Mouse (Mus musculus) left cerebral cortex, adult 18-20 months (tissue): ENCODE measurements around the gene Slc29a2. TPM values are rescaled to one million over a fixed set of nuclear protein-coding genes. Genes with fewer than 3 reads are reported as not detected.
"Not testable (repeated sequence)": the region's sequence is repeated elsewhere in the genome, so short reads cannot be mapped to it uniquely, and the experiment has no call there.

ENCODE experiments used
- DNase-seq, 2 experiments: peaks; one replicate each; pipeline ENCODE4 v3.0.0; 2021 to 2022; ENCODE audit warnings: low spot score in 2 of 2, mixed read lengths in 1 of 2
- long read RNA-seq, 2 experiments: library from polyadenylated mRNA; stranded (forward); transcript quantifications; one replicate each; pipeline ENCODE4 v2.0.0; 2021
- total RNA-seq, 2 experiments: library from RNA; stranded (reverse); gene quantifications; 2 replicates each; pipeline ENCODE4 v1.2.3; 2021

Slc29a2 gene
- total RNA-seq = 10 to 100 TPM; 13.4 to 16.4 TPM
- long read RNA-seq, experiment 1, transcript Slc29a2-204 (12 exons, 2,619 nt) = major isoform, 14 of 23 reads
- long read RNA-seq, experiment 1, partial matches to known transcripts = 2 of 23 reads
- long read RNA-seq, experiment 1, other reads (novel, unspliced or antisense) = 7 of 23 reads
- long read RNA-seq, experiment 2, transcript Slc29a2-204 (12 exons, 2,619 nt) = major isoform, 10 of 20 reads
- long read RNA-seq, experiment 2, partial matches to known transcripts = 3 of 20 reads
- long read RNA-seq, experiment 2, other reads (novel, unspliced or antisense) = 7 of 20 reads

DNA sequence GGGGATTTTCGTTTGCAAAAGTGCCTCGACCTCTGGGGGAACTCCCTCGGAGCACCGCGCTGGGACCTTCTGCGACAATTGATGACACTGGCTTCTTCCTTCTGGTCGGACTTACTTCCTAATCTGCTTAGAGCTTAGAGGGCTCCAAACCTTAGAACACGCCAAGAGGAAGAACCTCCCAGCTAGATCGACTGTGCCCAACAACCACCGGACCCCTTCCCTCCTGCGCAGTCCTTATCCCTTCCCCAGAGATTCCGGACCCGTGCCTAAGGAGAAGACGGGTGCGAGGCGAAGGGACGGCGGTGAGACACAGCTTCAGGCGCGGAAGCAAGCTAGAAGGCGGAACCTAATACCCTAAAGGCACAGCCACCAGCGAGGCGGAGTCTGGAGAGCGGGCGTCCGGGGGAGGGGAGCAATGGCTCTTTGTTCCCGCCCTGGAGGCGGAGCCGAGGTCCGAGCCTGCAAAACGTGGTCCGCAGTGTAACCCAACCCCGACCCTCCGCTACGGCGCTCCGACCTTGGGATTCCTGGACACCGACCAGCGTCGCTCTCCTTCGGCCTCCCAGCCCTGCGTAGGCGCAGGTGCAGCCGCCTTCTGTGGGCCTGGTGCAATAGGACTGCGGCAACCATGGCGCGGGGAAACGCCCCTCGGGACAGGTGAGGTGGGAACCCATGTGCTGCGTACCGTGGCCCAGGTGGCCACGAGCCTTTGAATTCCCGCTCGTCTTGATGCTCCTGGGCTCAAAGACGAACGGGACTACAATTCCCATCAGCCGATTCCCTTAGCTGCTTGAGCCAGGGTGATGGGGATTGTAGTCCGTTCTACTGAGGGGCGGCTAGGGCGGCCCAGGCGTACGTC is at the start of gene Slc29a2:
TSS of gene Slc29a2 (plus strand) at position 240 of the 859 bp plus-strand sequence.
- DNase-seq = peak; percentile 81 to 93

GRCm38 (mm10) chr19:4981767-4982166 is 41.9 kb upstream of the Slc29a2 start:
- peak in 1 of 2 experiments; percentile 64 for DNase-seq

GRCm38 (mm10) chr19:4989013-4989412 is 34.6 kb upstream of the Slc29a2 start:
- DNase-seq = peak in 1 of 2 experiments; percentile 71

- DNase-seq = peak; percentile 83 to 84
These were observed 34.0 kb upstream of the Slc29a2 start for GRCm38 (mm10) chr19:4989434-4990255.

DNA sequence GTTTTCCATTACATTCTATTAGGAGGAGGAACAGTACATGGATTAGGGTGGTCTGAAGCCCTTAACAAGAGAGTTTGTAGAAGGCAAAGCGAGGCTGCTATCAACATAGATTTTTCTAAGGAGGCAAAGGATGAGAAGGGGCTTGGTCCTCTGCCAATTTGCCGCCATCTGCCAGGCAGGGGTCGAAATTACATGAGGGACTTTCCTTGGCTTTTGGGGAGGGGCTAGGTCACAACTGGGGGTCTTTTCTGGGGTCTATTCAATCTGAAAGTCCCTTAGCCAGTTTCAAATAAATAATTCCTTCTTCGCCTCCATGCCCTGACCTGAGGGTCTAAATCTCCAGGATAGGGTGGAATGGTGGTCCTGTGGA is 33.4 kb upstream of the Slc29a2 start, which contains the start of gene Npas4:
TSS of gene Npas4 (minus strand) at position 61 of the 370 bp plus-strand sequence.
- no peak for DNase-seq

DNA sequence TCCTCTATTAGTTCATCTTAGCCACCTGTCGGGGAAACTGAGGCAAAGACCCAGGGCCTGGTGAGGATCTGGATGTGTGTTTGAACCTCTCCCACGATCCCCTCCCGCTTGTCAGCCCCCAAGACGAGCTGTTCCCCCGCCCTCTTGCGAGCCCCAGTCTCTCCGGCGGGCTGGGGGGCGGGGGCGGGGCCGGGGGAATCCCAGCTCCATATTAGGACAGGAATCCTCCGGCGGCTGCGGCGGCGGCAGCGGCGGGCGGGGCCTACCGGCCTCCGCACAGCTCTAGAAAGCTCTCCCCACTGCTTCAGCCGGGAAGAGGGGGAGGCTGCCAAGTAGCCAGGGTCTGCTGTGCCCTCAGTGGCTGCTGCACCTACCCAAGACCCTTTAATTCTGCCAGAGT is 32.9 kb upstream of the Slc29a2 start:
- peak in 1 of 2 experiments; percentile 64 for DNase-seq

DNA sequence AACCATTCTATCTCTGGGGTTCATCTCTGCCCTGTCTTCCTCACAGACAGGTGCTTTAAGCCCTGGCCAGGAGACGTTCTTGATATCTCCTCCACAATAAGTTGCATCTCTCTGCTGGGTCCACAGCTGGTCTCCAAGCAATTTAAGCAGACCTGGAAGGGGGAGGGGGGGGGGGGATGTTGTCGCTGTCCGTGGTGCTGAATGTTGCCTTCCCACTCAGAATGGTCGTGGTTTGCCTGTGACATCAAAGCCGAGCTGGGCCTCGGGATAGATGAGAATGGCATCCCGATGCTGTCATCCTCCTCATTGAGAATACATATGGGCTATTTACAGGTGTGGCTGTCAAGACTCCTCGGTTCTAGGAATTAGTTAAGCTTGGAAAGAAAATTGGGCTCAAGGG is 31.3 kb upstream of the Slc29a2 start:
- DNase-seq = no peak

DNA sequence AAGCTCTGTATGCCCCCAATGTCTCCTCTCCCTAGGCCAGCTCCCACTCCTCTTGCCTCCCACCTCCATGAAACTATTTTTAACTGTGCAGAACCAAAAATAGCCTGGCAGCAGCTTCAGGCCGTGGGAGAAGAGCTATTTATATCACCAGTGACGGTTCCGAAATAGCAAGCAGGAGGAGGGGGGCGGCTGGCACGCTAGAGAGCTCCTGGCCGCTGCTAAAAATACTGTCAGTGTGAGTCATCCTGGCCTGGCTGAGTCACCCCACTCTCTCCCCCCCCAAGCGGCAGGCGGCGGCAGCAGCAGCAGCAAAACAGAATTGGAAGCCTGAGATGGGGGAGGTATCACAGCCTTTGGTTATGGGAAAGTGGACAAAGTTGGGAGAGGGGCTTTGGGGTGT is 30.8 kb upstream of the Slc29a2 start:
- peak; percentile 83 to 89 for DNase-seq

- peak; percentile 86 to 89 for DNase-seq
These were observed 29.6 kb upstream of the Slc29a2 start for GRCm38 (mm10) chr19:4994043-4994442.

- DNase-seq = peak; percentile 72 to 77
These were observed 24.1 kb upstream of the Slc29a2 start for GRCm38 (mm10) chr19:4999445-5000140.

DNA sequence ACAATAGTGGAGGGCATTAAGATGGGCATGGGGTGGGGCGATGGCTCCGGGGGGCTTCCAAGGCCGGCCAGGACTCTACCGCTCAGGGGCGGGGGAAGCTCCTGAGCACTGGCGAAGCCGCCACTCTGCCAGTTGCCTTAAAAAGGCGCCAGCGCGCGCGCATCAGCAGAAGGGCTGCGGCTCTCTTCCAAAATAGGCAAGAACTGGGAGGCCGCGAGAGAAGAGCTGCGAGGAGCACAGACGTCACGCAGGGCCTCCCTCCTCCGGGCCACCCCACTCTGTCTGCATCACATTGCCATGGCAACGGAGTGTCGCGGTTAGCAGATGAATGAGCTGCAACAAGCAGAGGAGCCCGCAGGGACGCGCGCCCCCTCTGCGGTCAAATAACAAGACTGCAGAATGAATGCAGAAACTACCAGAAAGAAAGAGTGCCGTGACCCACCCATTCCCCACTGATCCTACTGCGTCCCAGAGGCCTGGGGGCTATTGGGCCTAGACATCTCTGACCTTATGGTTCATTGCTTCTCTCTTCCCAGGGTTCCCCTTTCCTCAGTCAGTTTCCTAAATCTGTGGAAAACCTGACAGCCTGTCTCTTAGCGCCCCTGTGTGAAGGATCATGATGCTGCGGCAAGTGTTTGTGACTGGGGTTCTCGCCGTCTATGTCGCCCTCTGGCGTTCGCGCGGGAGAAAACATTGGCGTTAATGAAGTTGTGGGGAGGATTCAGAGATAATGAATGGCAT is 21.8 kb upstream of the Slc29a2 start:
- DNase-seq = peak; percentile 93 to 95

DNA sequence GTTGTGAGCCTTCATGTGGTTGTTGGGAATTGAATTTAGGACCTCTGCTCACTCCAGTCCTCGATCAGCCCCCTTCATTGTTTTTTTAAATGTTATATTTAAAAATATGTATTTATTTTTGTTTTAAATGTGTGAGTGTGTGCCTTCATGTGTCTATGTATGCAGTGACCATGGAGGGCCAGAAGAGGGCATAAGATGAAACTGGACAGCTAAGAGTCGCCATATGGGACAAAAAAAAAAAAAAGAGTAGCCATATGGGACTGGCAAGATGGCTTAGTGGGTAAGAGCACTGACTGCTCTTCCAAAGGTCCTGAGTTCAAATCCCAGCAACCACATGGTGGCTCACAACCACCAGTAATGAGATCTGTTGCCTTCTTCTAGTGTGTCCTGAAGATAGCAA is 20.0 kb upstream of the Slc29a2 start:
- not testable (repeated sequence) for DNase-seq

DNA sequence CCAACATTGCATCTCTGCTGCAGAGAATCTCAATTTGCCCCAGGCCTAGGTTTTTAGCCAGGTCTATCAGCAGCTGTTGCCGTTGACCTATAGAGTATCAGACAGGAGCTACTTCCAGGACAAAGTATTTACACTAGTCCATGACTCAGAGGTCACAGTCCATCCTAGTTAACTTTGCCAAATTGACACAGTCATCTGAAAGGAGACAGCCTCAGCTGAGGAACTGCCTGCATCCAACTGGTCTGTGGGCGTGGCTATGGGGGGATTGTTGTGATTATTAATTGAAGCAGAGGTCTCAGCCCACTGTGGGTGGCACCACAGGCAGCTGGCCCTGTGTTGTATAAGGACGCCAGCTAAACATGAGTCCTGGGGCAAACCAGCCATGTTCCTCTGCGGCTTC is 18.7 kb upstream of the Slc29a2 start:
- DNase-seq = no peak

- no peak for DNase-seq
These were observed 10.5 kb upstream of the Slc29a2 start for GRCm38 (mm10) chr19:5013138-5013537.

- peak in 1 of 2 experiments; percentile 34 for DNase-seq
These were observed 8.7 kb upstream of the Slc29a2 start for GRCm38 (mm10) chr19:5014961-5015398.

GRCm38 (mm10) chr19:5016221-5016742 is 7.4 kb upstream of the Slc29a2 start:
- DNase-seq = no peak

GRCm38 (mm10) chr19:5016782-5017181 is 6.9 kb upstream of the Slc29a2 start:
- DNase-seq = peak; percentile 58 to 71

- DNase-seq = no peak
These were observed 6.0 kb upstream of the Slc29a2 start for GRCm38 (mm10) chr19:5017611-5018010.

DNA sequence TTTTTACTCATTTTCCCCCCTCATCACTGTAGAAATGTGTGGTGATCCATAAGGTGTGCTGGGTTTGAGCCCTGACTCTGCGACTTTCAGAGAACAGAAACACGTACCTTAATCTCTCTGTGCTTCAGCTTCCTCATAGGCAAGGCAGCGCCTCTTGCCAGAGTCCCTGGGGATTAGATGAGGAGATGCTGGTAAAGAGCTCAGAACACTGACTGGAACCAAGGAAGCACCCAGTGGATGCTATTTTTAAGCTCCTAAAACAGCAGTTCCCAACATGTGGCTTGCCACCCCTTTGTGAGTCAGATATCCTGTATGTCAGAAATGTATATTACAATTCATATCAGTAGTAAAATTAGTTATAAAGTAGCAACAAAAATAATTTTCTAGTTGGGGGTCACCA is 5.5 kb upstream of the Slc29a2 start:
- DNase-seq = no peak

DNA sequence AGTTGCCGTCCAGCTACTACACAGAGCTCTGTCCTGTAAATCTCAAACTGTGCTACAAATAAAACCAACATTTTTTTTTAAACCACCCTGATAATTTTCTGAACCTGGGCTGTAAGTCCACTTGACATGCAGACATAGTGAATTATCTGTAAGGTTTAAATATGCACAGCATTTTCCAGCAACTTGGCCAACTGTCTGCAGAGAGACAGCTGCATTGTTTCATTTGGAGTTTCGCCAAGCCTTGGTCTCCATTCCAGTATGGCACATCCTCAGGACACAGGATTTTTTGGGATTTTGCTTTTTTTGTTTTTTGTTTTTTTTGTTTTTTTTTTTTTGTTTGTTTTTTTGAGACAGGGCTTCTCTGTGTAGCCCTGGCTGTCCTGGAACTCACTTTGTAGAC is 2.2 kb upstream of the Slc29a2 start:
- no peak for DNase-seq
